Mouse (Mus musculus) erythroid progenitor cell, adult 5-6 weeks (primary cell): Measurements from ENCODE around the gene Rbm44. TPM values are rescaled to one million over a fixed set of nuclear protein-coding genes. Genes with fewer than 3 reads are reported as not detected.
A peak's percentile ranks its signal among the peaks of the same experiment; 100 is the strongest.

Experiments used
- ATAC-seq: replicated peaks from 2 replicates; pipeline ENCODE4 v1.8.0; 2016; ENCODE audit warnings: moderate number of reproducible peaks, mild to moderate bottlenecking, moderate TSS enrichment, inconsistent platforms; ENCODE audit not compliant: poor library complexity, low FRiP score, severe bottlenecking
- total RNA-seq, 2 experiments: library from RNA; stranded (forward) in 1 of 2; stranded (reverse) in 1 of 2; fragments of 150-400 nt in 1 of 2; fragments of 186-747, 209-891 nt in 1 of 2; gene quantifications; 2 replicates each; pipeline versions ENCODE4 v1.2.3 to v1.2.4; 2015 to 2017; ENCODE audit warnings: low replicate concordance in 2 of 2

Rbm44 gene
- total RNA-seq, 2 experiments from 2014 or later, result 29.3 to 71.5 TPM

DNA sequence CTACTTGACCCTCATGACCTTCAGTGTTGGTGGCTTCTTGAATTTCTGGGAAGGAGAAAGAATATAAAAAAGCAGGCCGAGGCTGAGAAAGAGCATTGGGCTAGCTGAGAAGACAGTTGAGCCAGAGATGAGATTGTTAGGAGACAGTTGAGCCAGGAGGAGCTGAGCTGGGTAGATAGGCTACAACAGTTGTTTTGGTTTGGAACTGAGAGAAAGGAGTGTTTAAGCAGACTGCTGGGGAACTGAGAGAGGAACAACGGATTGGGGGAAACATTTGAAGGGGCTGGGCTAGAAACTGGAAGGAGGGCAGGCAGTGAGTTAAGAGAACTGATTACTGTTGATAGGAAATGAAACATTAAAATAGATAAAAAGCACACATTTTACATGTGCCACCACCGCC, 31.1 kb downstream of the Rbm44 start:
- no peak for ATAC-seq

DNA sequence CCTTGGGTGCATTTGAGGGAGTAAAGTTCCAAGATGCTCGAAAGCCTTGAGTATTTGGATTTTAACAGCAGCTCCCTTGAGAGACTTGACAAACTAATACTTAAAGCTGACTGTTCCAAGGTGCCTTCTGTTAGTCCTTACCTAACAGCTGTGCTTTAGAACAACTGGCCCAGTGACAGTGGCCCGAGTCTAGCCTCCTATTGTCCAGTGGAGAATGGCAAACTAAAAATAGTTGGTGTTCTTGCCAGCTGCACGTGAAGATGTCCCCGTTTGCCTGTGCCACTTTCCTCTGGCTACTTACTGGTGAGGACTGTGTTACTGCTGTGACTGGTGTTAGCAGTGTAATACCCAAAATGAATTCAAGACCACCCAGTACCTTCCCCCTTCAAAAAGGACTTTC, 32.0 kb downstream of the Rbm44 start:
- no peak for ATAC-seq

DNA sequence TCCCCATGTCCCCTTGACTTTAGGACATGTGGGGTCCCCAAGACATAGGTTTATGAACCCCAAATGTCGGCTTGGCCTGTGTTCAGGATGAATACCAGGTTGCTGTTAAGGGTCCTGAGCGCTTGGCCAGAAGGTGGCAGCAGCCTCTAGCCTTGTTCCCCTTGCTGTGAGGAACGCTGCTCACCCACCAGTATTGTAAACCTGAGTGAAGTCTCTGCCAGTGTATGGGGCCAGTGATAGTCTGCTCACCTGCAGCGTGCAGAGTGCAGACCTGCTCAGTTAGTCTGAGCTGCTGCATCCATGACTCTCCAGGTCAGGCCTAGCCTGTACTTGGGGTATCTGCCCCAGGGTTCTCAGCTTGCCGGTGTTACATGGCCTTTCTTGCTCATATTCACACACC, 34.2 kb downstream of the Rbm44 start:
- ATAC-seq, result no peak; the same call in 1 of the 2 replicates

DNA sequence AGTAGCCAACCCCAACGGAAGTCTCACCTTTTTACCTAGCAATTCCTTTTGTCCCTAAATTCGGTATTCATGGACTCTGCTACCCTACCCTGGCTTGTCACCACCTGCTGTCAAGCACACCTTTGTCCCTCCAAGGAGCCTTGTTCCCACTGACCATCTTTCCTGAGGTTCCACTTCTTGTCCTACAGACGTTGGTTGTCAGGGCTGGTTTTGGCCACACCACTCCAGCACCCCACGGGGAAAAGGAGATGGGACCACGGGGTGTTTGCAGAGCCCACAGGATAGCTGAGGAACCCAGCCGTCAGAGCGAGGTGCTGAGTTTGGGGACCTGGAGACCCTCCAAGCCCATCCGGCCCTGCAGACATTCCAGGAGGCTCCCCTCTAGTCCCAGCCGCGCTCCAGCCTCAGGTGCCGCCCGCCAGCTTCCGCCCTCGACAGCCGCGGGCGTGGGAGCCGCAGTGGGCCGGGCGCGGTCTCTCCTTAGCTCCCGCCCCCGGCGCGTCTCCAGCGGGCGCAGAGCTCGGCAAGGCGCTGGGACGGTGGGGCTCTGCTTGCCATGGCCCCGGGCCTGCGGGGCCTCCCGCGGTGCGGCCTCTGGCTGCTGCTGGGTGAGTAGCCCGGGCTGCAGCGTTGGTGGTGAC, 34.8 kb downstream of the Rbm44 start, which contains the start of gene Ramp1:
Gene Ramp1 (plus strand): TSS at position 290 of the 641 bp plus-strand sequence.
- peak; percentile 43; the same call in 1 of the 2 replicates for ATAC-seq

DNA sequence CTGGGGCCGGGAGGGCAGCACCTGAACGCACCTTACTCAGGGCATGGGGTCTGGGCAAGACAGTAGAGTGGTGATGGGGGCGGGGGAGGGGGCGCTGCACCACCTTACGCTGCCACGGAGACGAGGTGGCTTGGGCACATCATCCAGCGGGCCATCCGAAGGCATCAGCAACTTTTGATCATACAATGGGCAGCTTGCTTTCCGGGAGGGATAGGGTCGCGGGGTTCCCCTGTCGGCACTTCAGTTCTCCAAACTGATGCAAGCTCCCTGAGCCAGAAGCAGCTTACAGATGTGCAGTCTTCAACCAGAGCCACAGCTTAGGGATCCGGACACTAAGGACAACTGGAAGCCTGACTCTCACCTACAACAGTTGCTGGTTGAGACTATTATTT, 35.3 kb downstream of the Rbm44 start:
- no peak for ATAC-seq

DNA sequence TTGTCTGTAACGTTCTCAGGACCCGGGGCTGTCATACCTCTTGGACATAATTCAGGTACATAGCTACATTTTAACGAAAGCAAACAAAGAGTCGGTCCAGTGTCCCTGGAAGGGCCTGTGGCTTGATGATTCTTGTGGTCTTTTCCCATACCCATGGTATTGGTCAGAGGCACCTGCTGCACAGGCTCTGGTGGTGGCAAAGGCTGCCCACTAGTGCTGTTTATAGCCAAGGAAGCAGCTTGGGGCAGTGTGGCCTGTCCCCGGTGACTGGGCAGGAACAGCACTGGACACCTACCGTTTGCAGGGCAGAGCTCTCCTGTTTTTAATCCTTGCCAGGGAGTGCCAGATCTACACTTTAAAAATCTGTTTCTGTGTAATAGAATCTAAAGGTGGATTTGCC, 35.8 kb downstream of the Rbm44 start:
- ATAC-seq, result no peak

GRCm38 (mm10) chr1:91181261-91181660, 36.4 kb downstream of the Rbm44 start:
- ATAC-seq, result no peak

GRCm38 (mm10) chr1:91181784-91182450, 37.0 kb downstream of the Rbm44 start:
- ATAC-seq, result no peak

DNA sequence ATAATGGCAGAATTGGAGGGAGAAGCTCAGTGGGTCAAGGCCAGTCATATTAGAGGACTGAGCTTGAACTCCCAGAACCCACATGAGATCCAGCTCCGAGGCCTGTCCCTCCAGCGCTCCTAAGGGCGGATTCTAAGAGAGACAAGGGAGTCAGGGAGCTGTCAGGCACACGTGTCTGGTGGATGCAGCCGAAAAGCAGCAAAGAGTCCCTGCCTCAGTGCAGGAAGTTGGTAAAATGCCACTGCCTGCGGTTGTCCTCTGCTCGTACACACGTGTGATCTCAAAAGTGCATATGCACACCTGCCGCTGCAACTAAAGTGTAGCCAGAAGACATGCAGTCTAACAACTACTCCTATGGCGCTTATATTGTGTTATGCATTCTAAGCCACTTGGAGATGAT, 38.4 kb downstream of the Rbm44 start:
- ATAC-seq, result no peak

DNA sequence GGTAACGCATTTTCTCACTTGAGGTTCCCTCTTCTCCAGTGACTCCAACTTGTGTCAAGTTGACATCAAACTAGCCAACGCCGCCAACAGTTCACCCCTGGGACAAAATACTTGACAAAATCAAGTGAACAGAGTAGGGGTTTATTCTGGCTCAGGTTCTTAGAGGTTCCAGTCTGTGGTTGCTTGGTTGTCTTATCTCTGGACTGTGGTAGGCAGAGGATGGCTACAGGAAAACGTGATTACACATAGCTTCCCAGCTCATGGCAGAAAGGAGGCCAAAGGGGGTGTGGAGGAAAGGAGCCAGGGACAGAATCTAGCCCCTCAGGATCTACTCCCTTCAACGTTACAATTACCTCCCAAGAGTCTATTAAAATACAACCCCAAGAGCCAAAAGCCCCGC, 41.8 kb downstream of the Rbm44 start:
- no peak for ATAC-seq

DNA sequence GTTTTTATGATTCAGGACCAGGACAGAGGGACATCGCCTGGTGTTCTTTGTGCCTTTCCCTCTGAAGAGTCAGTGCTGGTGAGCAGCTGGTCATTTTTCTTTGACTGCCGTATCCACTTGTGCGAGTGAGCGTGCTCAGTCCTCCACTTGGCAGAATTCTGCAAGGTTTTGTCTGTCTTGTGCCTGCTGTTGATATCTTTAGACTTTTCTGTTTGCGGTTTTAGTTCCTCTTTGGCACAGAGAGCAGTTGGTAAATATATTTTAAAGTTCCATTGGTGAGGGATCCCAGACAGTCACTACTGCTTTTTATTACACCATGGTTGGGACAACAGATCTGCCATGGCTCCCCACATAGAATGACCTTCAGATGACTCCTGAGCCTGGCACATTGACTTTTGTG, 42.4 kb downstream of the Rbm44 start:
- no peak for ATAC-seq

DNA sequence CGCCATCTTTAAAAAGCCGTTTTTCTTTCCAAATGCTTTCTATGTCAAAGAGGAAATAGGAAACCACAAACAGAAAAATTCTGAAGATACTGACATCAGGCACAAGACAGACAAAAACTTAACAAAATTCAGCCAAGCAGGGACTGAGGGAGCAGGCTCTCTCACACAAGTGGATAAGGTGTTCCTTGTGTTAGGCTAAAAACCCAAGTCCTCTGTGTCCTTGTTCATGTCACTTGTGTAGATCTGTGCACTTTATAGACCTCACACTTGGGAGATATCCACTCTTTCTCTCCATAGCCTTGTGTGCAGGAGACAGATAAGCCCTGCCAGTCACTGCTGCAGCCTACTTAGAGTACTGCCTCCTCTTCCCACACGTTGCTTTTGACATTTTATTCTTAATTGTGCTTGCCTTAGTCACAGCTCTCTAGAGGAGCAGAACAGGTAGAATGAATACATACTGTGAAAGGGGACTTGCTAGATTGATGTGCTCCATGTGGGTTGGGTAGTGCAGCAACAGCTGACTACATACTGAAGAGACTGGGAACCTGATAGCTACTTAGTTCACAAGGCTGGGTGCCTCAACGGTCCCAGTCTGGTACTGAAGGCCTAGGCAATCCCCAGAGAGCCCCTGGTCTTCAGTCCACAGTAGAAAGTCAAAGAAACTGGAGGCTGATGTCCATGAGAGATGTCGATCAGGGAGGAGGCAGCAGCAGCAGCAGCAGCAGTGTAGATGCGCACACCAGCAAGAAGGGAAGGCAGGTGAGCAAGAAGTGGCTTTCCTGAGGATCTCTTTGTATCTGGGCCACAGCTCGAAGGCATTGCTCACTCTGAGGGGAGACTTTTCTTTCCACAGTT, 43.1 kb downstream of the Rbm44 start:
- no peak for ATAC-seq

- no peak for ATAC-seq
Observed at GRCm38 (mm10) chr1:91188851-91189460, 44.1 kb downstream of the Rbm44 start.

DNA sequence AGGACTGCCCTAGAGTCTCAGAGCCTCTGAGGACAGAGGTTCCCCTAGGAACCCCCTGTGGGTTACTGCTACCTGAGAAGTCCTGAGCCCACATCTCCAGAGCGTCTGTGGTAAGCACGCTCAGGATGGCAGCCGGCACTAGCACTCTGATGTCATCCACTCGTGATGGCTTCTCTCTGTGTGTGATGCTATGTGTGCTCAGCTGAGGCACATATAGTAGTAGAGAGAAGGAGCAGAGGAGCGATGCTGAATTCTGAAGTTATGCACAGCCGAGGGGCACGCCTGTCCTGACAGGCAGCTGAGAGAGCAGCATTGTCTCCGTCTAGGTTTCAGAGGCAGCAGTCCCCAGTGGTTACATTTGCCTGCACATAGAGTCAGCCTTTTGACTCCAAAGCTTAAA, 47.3 kb downstream of the Rbm44 start:
- no peak for ATAC-seq

DNA sequence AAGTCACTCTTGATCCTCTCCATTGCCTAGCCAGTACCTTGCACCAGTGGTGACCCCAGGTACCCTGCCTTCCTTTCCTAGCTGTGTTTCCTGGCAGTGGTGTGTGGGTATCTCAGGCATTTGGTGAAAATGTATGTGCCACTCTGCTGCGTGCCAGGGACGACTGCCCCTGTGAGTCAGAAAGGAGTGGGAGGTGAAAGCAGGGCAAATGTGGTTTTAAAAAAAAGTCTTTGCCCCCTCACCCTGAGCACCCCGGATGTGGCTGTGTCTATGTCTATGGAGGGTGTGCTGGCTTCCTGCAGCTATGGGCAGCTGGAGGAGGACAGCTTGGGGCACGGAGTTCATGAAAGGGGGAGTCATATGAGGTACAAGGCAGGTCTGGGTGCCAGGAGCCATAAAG, 48.4 kb downstream of the Rbm44 start:
- no peak for ATAC-seq

DNA sequence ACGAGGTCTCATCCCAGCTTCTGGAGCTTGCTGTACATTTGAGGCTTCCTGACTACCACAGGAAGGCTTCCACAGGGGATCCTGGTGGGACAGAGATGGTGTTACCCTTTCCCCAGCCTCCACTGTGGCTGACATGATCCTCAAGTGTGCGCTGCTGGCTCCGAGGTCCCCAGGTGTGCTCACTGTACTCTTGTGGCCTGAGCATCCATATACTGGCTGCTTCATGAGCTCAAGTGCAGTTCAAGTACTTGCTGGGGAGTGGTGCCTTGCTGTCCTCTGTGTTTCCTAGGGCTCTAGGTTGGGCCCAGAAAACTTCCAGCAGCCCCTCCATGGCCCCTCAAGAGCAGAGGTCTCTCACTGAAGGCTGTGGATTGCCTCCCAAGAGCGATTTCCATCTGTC, 48.8 kb downstream of the Rbm44 start:
- ATAC-seq, result no peak

DNA sequence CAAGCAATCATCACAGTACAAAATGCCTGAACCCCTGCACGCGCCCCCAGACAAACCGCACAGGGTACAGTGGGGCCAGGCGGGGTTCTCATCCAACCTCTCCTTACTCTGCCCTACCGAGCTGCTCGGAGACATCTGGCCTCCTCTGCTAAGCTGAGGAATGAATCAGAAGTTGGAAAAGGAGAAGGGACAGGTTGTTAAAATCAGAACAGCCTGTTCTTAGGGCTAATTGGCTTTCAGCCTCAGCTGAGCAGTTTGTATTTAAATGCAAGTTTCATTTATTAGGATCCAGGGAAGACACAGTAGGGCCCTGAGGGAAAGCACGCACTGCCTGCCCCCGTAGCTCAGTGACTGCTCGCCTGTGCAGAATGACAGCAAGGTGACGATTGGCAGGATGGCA, 54.9 kb downstream of the Rbm44 start:
- ATAC-seq, result no peak

DNA sequence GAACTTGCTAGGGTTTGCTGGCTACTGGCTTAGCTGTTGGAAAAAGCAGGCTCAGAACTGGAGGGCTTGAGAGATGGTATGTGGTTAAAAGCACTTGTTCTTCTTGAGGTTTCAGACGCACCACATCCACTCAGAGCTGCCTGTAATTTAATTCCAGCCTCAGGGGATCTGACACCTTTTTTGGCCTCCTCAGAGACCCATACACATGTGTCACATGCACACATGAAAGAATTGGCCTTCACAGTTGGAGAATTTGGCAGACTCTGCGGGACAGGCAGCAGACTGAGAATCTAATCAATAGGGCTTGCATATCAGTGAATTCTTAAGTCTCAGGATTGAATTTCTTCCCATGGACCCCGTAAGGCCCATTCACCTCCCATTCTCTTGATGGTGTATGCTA, 56.2 kb downstream of the Rbm44 start:
- ATAC-seq, result no peak

DNA sequence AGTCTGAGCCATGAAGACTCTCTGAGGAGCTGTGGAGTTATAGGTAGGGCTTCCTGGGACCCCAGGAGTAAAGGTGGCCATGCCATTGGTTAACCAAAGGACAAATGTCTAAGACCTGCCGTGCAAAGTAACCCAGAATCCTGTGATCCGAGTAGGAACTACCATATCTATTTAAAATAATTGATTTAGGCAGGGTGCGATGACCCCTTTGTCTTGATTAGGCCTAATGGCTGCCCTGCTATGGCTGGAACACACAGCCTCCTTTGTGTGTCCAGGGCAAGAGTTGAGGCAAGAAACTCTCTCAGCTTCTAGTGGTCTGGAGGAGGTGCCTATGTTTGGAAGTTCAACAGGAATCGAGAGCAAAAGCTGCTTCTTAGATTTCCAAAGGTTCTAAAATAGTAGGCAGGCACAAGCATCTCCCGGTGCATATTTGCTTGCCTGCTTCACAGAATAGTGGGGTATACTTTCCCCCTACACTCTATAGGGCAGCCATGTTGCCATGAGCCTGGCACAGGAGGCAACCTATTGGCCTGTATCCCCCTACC, 59.4 kb downstream of the Rbm44 start:
- no peak for ATAC-seq

- no peak for ATAC-seq
Observed at GRCm38 (mm10) chr1:91205651-91206050, 60.8 kb downstream of the Rbm44 start.
